Mouse (Mus musculus): Measurements from ENCODE around the gene Dido1. TPM values are rescaled to one million over a fixed set of nuclear protein-coding genes. Genes with fewer than 3 reads are reported as not detected.

Gene Dido1
- polyA plus RNA-seq, 1 experiment from 2014 or later = 36.0 TPM

DNA sequence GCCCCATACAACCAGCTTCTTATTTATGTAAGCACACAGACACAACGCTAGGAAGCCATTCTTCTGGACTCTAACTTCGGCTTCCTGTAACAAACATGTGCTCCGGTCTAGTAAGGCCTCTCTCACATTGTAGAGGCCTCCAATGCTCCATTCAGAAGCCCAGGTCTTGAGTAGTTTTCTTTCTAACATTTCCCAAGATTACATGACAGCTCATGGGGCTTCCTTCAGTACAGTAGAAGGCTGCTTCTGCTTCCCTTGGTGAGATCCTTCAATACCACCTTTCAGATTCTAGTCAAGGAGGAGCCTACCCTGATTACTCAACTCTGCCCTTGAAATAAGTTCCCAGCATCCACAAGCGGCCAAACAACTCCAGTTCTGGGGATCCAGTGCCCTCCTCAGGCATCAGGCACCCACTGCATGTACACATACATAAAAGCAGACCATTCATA, 7.1 kb downstream of the Dido1 start:
- DNase-seq (peak; percentile 25), ATAC-seq (ENCODE audit: insufficient read depth) (0 out of 2 replicates have a peak, but pooled peaks have one; percentile 4)
- H3K4me3 ChIP-seq (ENCODE audit: low read depth, low read length) = peak overlapping the region; percentile 95
- 23% methylated on average over 4 of the region's 4 CpGs for WGBS
- peaks cover 15% of the 10 kb centered on the region; the same call in 1 of the 2 replicates for H3K36me3 ChIP-seq (ENCODE audit: insufficient read depth)
- H3K4me2 ChIP-seq = peak overlapping the region; percentile 74
- no peaks in the 10 kb centered on the region for H3K9me3 ChIP-seq (ENCODE audit: low read depth, low read length)
- TF ChIP-seq CTCF (IDR thresholded peaks at IDR 0.05; ENCODE audit: low read depth) = no peak
- H3K9ac ChIP-seq = peak overlapping the region; percentile 99
- H3K4me1 ChIP-seq (ENCODE audit: insufficient read depth) = peaks cover 15% of the 10 kb centered on the region
- H3K27me3 ChIP-seq (ENCODE audit: insufficient read depth, low read length) = no peaks in the 10 kb centered on the region
- H3K27ac ChIP-seq (ENCODE audit: low read depth) = peak overlapping the region; percentile 96

DNA sequence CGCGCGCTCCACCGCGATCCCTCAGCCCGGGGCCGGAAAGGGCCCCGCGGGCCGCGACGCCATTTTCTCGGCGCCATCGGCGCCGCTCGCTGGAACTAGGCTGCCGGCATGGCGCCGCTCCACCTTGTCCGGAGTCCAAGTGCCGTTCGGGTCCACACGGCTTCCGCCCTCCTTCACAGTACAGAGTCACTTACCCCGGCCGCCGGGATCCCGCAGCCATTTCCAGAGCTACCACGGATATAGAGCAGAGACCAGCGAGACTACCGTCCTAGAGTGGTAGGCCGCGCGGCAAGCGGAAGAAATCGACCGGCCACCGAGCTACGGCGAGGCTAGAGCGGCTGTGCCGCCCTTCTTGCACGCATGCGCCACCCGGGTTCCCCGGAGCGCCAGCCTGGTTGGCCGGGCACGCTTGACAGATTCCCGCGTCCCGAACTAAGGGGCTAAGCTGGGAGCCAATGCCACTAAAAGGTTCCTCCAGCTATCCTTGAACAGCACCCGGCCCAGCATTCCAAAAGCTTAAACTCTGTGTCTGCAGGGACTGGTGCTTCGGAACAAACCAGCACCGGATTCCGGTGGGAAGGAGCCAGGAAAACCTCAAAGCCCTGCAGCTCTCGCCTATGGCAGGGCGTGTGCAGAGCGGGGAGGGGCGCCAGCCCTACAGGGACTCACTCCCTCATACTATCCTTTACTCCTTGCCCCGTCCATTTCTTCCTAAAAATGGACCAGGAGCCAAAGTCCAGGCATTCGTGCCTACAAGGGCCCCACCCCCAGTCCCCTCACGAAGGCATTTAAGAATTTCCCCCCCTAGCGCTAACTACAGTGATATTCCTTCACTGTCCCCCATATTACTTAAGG, 7.8 kb downstream of the Dido1 start:
- under 1% methylated on average over 66 of the region's 66 CpGs for WGBS
- TF ChIP-seq CTCF (IDR thresholded peaks at IDR 0.05; ENCODE audit: low read depth) = peak; percentile 31
- Histone ChIP-seq H3K4me1 (ENCODE audit: insufficient read depth) (peaks cover 15% of the 10 kb centered on the region), H3K9ac (peak overlapping the region; percentile 99), H3K9me3 (ENCODE audit: low read depth, low read length) (no peaks in the 10 kb centered on the region), H3K27me3 (ENCODE audit: insufficient read depth, low read length) (no peaks in the 10 kb centered on the region), H3K36me3 (ENCODE audit: insufficient read depth) (peaks cover 12% of the 10 kb centered on the region; the same call in 1 of the 2 replicates), H3K4me2 (peak overlapping the region; percentile 74), H3K4me3 (ENCODE audit: low read depth, low read length) (peak overlapping the region; percentile 95), H3K27ac (ENCODE audit: low read depth) (peak overlapping the region; percentile 96)
- peak; percentile 96 for ATAC-seq (ENCODE audit: insufficient read depth)
- DNase-seq = peak; percentile 96

DNA sequence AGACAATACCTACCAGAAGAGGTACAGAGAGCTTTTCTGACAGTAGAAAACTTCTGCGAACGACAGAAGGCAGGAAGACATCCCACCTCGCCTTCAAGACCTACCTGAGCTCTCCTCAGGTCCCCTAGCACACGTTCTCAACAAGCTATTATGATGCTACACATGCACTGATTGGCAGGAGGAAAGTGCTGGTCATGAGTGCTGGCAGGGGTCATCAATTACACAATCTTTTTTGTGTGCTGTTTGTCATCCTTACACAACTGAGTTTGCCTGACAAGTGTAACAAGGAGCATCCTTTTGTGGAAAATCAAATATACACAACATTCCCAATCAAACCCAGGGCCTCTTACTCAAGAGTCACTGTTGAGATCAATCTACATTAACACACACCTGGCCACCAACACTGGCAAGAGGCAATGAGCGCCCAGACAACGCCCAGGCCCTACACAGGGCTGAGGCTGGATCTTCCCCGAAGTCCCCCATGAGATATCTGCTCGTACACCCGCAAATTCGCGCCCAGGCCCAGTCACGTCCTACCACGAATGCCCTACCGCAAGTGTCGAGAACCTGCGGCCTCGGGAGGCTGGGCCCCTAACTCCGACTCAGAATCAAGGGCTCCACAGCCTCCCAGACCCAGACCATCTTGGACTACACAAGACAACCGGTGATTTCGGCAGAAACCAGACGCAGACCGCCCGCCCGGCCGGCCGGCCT, 8.6 kb downstream of the Dido1 start:
- H3K4me1 ChIP-seq (ENCODE audit: insufficient read depth) = peaks cover 15% of the 10 kb centered on the region

DNA sequence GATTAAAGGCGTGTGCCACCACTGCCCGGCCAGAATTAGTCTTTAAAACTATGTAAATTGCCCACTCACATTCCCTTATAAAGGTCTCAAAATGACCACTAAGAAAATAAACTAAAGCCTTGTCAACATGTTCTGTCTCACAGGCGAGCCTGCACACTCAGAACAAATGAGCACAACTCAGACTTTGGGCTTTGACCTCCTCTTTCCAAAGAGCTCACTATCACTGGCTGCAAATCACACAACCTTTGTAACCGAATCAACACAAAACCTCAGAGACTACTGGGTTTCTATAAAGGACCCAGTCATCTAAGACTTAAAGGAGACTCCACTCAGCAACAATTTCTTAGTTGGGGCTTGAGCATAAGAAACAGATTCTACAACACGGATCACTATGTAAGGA, 9.3 kb downstream of the Dido1 start:
- no peak for ATAC-seq (ENCODE audit: insufficient read depth)
- WGBS = 64% methylated on average over 5 of the region's 5 CpGs
- Histone ChIP-seq H3K36me3 (ENCODE audit: insufficient read depth) (peaks cover 5% of the 10 kb centered on the region; the same call in 1 of the 2 replicates), H3K27ac (ENCODE audit: low read depth) (no peak overlapping the region), H3K9ac (peak overlapping the region; percentile 99), H3K9me3 (ENCODE audit: low read depth, low read length) (no peaks in the 10 kb centered on the region), H3K27me3 (ENCODE audit: insufficient read depth, low read length) (no peaks in the 10 kb centered on the region), H3K4me1 (ENCODE audit: insufficient read depth) (peaks cover 15% of the 10 kb centered on the region), H3K4me2 (peak overlapping the region; percentile 74), H3K4me3 (ENCODE audit: low read depth, low read length) (peak overlapping the region; percentile 95)
- no peak for DNase-seq
- no peak for TF ChIP-seq CTCF (IDR thresholded peaks at IDR 0.05; ENCODE audit: low read depth)

More for the DNA sequence above, 8.6 kb downstream of the Dido1 start:
- no peak for TF ChIP-seq CTCF (IDR thresholded peaks at IDR 0.05; ENCODE audit: low read depth)
- peak overlapping the region; percentile 95 for H3K4me3 ChIP-seq (ENCODE audit: low read depth, low read length)
- H3K27me3 ChIP-seq (ENCODE audit: insufficient read depth, low read length) = no peaks in the 10 kb centered on the region
- peak overlapping the region; percentile 74 for H3K4me2 ChIP-seq
- H3K9ac ChIP-seq = peak overlapping the region; percentile 99
- H3K9me3 ChIP-seq (ENCODE audit: low read depth, low read length) = no peaks in the 10 kb centered on the region
- WGBS = 3% methylated on average over 26 of the region's 26 CpGs
- DNase-seq (no peak), ATAC-seq (ENCODE audit: insufficient read depth) (no peak)
- H3K27ac ChIP-seq (ENCODE audit: low read depth) = peak overlapping the region; percentile 96
- peaks cover 12% of the 10 kb centered on the region; the same call in 1 of the 2 replicates for H3K36me3 ChIP-seq (ENCODE audit: insufficient read depth)

DNA sequence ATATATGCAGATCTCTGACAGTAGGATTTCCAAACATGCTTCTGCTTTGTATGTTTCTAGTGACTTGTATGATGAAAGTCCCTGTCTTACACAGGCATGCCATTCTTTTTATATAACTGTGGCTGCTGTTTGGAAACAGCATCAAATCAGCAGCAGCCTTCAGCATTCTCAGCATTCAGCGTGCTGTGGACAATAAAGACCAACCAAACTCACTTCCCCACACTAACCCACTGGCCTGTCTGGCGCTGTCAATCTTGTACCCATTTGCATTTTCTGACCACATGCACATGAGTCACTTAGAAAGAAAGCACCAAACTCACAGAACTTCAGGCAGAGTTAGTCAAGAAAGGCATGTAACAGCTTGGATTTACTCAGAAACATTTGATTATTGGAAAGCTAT, 14.6 kb downstream of the Dido1 start:
- H3K27ac ChIP-seq (ENCODE audit: low read depth) = no peak overlapping the region
- peaks cover under 1% of the 10 kb centered on the region; the same call in 1 of the 2 replicates for H3K4me1 ChIP-seq (ENCODE audit: insufficient read depth)
- 90% methylated on average over 2 of the region's 2 CpGs for WGBS
- H3K4me2 ChIP-seq = no peak overlapping the region
- no peak for DNase-seq
- peaks cover 7% of the 10 kb centered on the region for H3K36me3 ChIP-seq (ENCODE audit: insufficient read depth)
- no peaks in the 10 kb centered on the region for H3K27me3 ChIP-seq (ENCODE audit: insufficient read depth, low read length)
- no peak overlapping the region for H3K9ac ChIP-seq
- no peak for ATAC-seq (ENCODE audit: insufficient read depth)
- TF ChIP-seq CTCF (IDR thresholded peaks at IDR 0.05; ENCODE audit: low read depth) = no peak
- no peak overlapping the region for H3K4me3 ChIP-seq (ENCODE audit: low read depth, low read length)
- H3K9me3 ChIP-seq (ENCODE audit: low read depth, low read length) = no peaks in the 10 kb centered on the region

DNA sequence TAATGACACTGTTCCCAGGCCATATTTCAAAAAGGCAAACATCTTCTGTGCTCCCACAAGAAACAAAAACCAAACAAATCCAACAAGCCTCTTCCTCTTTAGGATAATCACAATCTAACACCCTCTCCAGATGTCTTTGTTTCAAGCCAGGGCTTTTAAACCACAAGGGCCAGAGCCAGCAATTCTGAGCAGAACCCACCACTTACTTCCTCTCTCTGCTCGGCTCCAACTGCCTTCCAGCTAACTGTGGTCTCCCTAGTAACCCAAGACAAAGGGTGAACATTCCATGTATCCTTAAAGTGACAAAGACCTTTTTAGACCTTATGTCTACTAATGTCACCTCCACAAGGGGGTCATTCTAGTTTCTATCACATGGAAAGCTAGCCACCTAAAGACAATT, 17.2 kb downstream of the Dido1 start:
- no peak overlapping the region for H3K4me2 ChIP-seq
- H3K9ac ChIP-seq = no peak overlapping the region; the same call in 1 of the 2 replicates
- H3K9me3 ChIP-seq (ENCODE audit: low read depth, low read length) = no peaks in the 10 kb centered on the region
- H3K36me3 ChIP-seq (ENCODE audit: insufficient read depth) = peaks cover 32% of the 10 kb centered on the region
- TF ChIP-seq CTCF (IDR thresholded peaks at IDR 0.05; ENCODE audit: low read depth) = no peak
- peak; percentile 38; the same call in 1 of the 2 replicates for ATAC-seq (ENCODE audit: insufficient read depth)
- whole genome bisulfite sequencing = 7% methylated on average over 1 of the region's 1 CpGs
- H3K4me3 ChIP-seq (ENCODE audit: low read depth, low read length) = no peak overlapping the region
- no peaks in the 10 kb centered on the region for H3K27me3 ChIP-seq (ENCODE audit: insufficient read depth, low read length)
- peak; percentile 40 for DNase-seq
- H3K27ac ChIP-seq (ENCODE audit: low read depth) = 0 out of 2 replicates have a peak overlapping the region, but pooled peaks have one; percentile 31
- no peaks in the 10 kb centered on the region for H3K4me1 ChIP-seq (ENCODE audit: insufficient read depth)

DNA sequence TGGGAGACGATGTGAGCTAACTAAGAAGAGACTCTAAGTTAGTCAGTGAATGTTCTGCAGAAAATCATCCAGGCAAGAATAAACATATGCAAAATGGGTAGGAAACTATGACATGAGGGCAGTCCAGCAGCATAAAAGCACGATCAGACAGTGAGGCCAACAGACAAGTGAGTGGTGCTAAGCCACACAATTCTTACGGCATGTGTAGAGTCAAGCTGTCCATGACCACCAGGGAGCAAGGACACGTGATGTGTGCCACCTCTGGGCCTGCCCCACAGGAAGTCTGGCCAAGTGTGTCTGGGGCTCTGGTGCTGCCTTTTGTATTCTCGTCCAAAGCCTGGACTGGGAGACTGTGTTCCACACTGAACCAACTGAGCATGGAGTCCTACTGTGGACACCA, 20.0 kb downstream of the Dido1 start:
- H3K9ac ChIP-seq = no peak overlapping the region
- ATAC-seq (ENCODE audit: insufficient read depth) (no peak), DNase-seq (no peak)
- no peak overlapping the region for H3K4me3 ChIP-seq (ENCODE audit: low read depth, low read length)
- H3K4me1 ChIP-seq (ENCODE audit: insufficient read depth) = no peaks in the 10 kb centered on the region
- H3K4me2 ChIP-seq = no peak overlapping the region
- peaks cover 60% of the 10 kb centered on the region for H3K36me3 ChIP-seq (ENCODE audit: insufficient read depth)
- H3K9me3 ChIP-seq (ENCODE audit: low read depth, low read length) = no peaks in the 10 kb centered on the region
- no peak for TF ChIP-seq CTCF (IDR thresholded peaks at IDR 0.05; ENCODE audit: low read depth)
- H3K27me3 ChIP-seq (ENCODE audit: insufficient read depth, low read length) = no peaks in the 10 kb centered on the region
- 83% methylated on average over 5 of the region's 5 CpGs for WGBS
- H3K27ac ChIP-seq (ENCODE audit: low read depth) = no peak overlapping the region
